Mouse (Mus musculus): ENCODE measurements around the gene Pank3. TPM values are rescaled to one million over a fixed set of nuclear protein-coding genes. Genes with fewer than 3 reads are reported as not detected.

Pank3 gene
- polyA plus RNA-seq, 1 experiment = 7.1 TPM

GRCm38 (mm10) chr11:35754906-35755418, 14.3 kb upstream of the Pank3 start:
- H3K4me3 ChIP-seq (ENCODE audit: insufficient read depth, poor library complexity, severe bottlenecking) = no peak overlapping the region
- TF ChIP-seq FOSL1 (IDR thresholded peaks at IDR 0.05; ENCODE audit: insufficient read depth, low read length, poor library complexity, severe bottlenecking) (no peak), MYOG (IDR thresholded peaks at IDR 0.05; ENCODE audit: control insufficient read depth, extremely low read depth, insufficient read length) (no peak), USF1 (IDR thresholded peaks at IDR 0.05; ENCODE audit: low read depth) (no peak), MAX (IDR thresholded peaks at IDR 0.05) (no peak), CEBPB (IDR thresholded peaks at IDR 0.05; ENCODE audit: low read depth) (no peak), CTCF (IDR thresholded peaks at IDR 0.05; ENCODE audit: control insufficient read depth, insufficient read depth, insufficient read length) (no peak), MYOD1 (IDR thresholded peaks at IDR 0.05; ENCODE audit: control insufficient read depth, insufficient read length, low read depth) (no peak)
- no peak overlapping the region for H3ac ChIP-seq (ENCODE audit: control insufficient read depth, insufficient read length, low read depth)
- H3K36me3 ChIP-seq (ENCODE audit: control insufficient read depth, insufficient read depth) = no peaks in the 10 kb centered on the region
- H3K79me2 ChIP-seq (ENCODE audit: control insufficient read depth, insufficient read depth) = no peaks in the 10 kb centered on the region
- no peaks in the 10 kb centered on the region for H3K79me3 ChIP-seq (ENCODE audit: low read depth)
- H3K27me3 ChIP-seq (ENCODE audit: control insufficient read depth, insufficient read depth, insufficient read length) = peaks cover 10% of the 10 kb centered on the region

GRCm38 (mm10) chr11:35755546-35755945, 13.7 kb upstream of the Pank3 start:
- no peaks in the 10 kb centered on the region for H3K79me2 ChIP-seq (ENCODE audit: control insufficient read depth, insufficient read depth)
- no peaks in the 10 kb centered on the region for H3K36me3 ChIP-seq (ENCODE audit: control insufficient read depth, insufficient read depth)
- H3K4me3 ChIP-seq (ENCODE audit: insufficient read depth, poor library complexity, severe bottlenecking) = no peak overlapping the region
- no peak overlapping the region for H3ac ChIP-seq (ENCODE audit: control insufficient read depth, insufficient read length, low read depth)
- H3K27me3 ChIP-seq (ENCODE audit: control insufficient read depth, insufficient read depth, insufficient read length) = peaks cover 10% of the 10 kb centered on the region
- no peaks in the 10 kb centered on the region for H3K79me3 ChIP-seq (ENCODE audit: low read depth)
- TF ChIP-seq USF1 (IDR thresholded peaks at IDR 0.05; ENCODE audit: low read depth) (no peak), MYOD1 (IDR thresholded peaks at IDR 0.05; ENCODE audit: control insufficient read depth, insufficient read length, low read depth) (no peak), MAX (IDR thresholded peaks at IDR 0.05) (no peak), CTCF (IDR thresholded peaks at IDR 0.05; ENCODE audit: control insufficient read depth, insufficient read depth, insufficient read length) (no peak), CEBPB (IDR thresholded peaks at IDR 0.05; ENCODE audit: low read depth) (no peak), FOSL1 (IDR thresholded peaks at IDR 0.05; ENCODE audit: insufficient read depth, low read length, poor library complexity, severe bottlenecking) (no peak), MYOG (IDR thresholded peaks at IDR 0.05; ENCODE audit: control insufficient read depth, extremely low read depth, insufficient read length) (no peak)

GRCm38 (mm10) chr11:35756411-35757303, 12.6 kb upstream of the Pank3 start:
- Histone ChIP-seq H3K79me2 (ENCODE audit: control insufficient read depth, insufficient read depth) (no peaks in the 10 kb centered on the region), H3ac (ENCODE audit: control insufficient read depth, insufficient read length, low read depth) (no peak overlapping the region), H3K36me3 (ENCODE audit: control insufficient read depth, insufficient read depth) (no peaks in the 10 kb centered on the region), H3K4me3 (ENCODE audit: insufficient read depth, poor library complexity, severe bottlenecking) (no peak overlapping the region), H3K27me3 (ENCODE audit: control insufficient read depth, insufficient read depth, insufficient read length) (peaks cover 10% of the 10 kb centered on the region), H3K79me3 (ENCODE audit: low read depth) (no peaks in the 10 kb centered on the region)
- no peak for TF ChIP-seq USF1 (IDR thresholded peaks at IDR 0.05; ENCODE audit: low read depth)
- no peak for TF ChIP-seq CEBPB (IDR thresholded peaks at IDR 0.05; ENCODE audit: low read depth)

GRCm38 (mm10) chr11:35760001-35760626, 9.2 kb upstream of the Pank3 start:
- no peak overlapping the region for H3ac ChIP-seq (ENCODE audit: control insufficient read depth, insufficient read length, low read depth)
- peaks cover 10% of the 10 kb centered on the region for H3K27me3 ChIP-seq (ENCODE audit: control insufficient read depth, insufficient read depth, insufficient read length)
- no peaks in the 10 kb centered on the region for H3K79me3 ChIP-seq (ENCODE audit: low read depth)
- H3K4me3 ChIP-seq (ENCODE audit: insufficient read depth, poor library complexity, severe bottlenecking) = no peak overlapping the region
- TF ChIP-seq MAX (IDR thresholded peaks at IDR 0.05) = no peak
- no peak for TF ChIP-seq MYOG (IDR thresholded peaks at IDR 0.05; ENCODE audit: control insufficient read depth, extremely low read depth, insufficient read length)
- no peak for TF ChIP-seq MYOD1 (IDR thresholded peaks at IDR 0.05; ENCODE audit: control insufficient read depth, insufficient read length, low read depth)
- TF ChIP-seq CTCF (IDR thresholded peaks at IDR 0.05; ENCODE audit: control insufficient read depth, insufficient read depth, insufficient read length) = no peak
- TF ChIP-seq FOSL1 (IDR thresholded peaks at IDR 0.05; ENCODE audit: insufficient read depth, low read length, poor library complexity, severe bottlenecking) = no peak
- no peak for TF ChIP-seq USF1 (IDR thresholded peaks at IDR 0.05; ENCODE audit: low read depth)
- no peak for TF ChIP-seq CEBPB (IDR thresholded peaks at IDR 0.05; ENCODE audit: low read depth)
- H3K36me3 ChIP-seq (ENCODE audit: control insufficient read depth, insufficient read depth) = no peaks in the 10 kb centered on the region
- no peaks in the 10 kb centered on the region for H3K79me2 ChIP-seq (ENCODE audit: control insufficient read depth, insufficient read depth)

- Histone ChIP-seq H3K79me3 (ENCODE audit: low read depth) (no peaks in the 10 kb centered on the region), H3K79me2 (ENCODE audit: control insufficient read depth, insufficient read depth) (no peaks in the 10 kb centered on the region), H3ac (ENCODE audit: control insufficient read depth, insufficient read length, low read depth) (no peak overlapping the region), H3K4me3 (ENCODE audit: insufficient read depth, poor library complexity, severe bottlenecking) (no peak overlapping the region), H3K36me3 (ENCODE audit: control insufficient read depth, insufficient read depth) (no peaks in the 10 kb centered on the region), H3K27me3 (ENCODE audit: control insufficient read depth, insufficient read depth, insufficient read length) (peaks cover 10% of the 10 kb centered on the region)
- TF ChIP-seq FOSL1 (IDR thresholded peaks at IDR 0.05; ENCODE audit: insufficient read depth, low read length, poor library complexity, severe bottlenecking) = no peak
These were observed 8.7 kb upstream of the Pank3 start for GRCm38 (mm10) chr11:35760627-35761003.

Data from C2C12 (cell line).